Mouse (Mus musculus) C2C12 (cell line): Measurements from ENCODE around the gene Rpl12. TPM values are rescaled to one million over a fixed set of nuclear protein-coding genes. Genes with fewer than 3 reads are reported as not detected.
"Not testable (repeated sequence)": the region's sequence is repeated elsewhere in the genome, so short reads cannot be mapped to it uniquely, and the experiment has no call there.

Source experiments
- H3K27me3 ChIP-seq: one replicate; pipeline ENCODE4 v1.6.1; 2011; ENCODE audit not compliant: control insufficient read depth, insufficient read depth, insufficient read length
- H3K36me3 ChIP-seq: one replicate; pipeline ENCODE4 v1.6.1; 2011; ENCODE audit not compliant: control insufficient read depth, insufficient read depth
- H3K4me3 ChIP-seq: one replicate; pipeline ENCODE4 v1.5.1; 2011; ENCODE audit warnings: mild to moderate bottlenecking, control low read depth; ENCODE audit not compliant: poor library complexity, insufficient read depth, severe bottlenecking
- H3K79me2 ChIP-seq: one replicate; pipeline ENCODE4 v1.6.1; 2011; ENCODE audit not compliant: control insufficient read depth, insufficient read depth
- H3K79me3 ChIP-seq: one replicate; pipeline ENCODE4 v1.6.1; 2011; ENCODE audit warnings: low read depth, control low read depth
- H3ac ChIP-seq: one replicate; pipeline ENCODE3; 2011; ENCODE audit warnings: low read depth; ENCODE audit not compliant: control insufficient read depth, insufficient read length
- CEBPB ChIP-seq: IDR thresholded peaks from one replicate; pipeline ENCODE4 v1.6.1; 2011; ENCODE audit warnings: low read depth, mild to moderate bottlenecking, control low read depth, moderate library complexity
- CTCF ChIP-seq: IDR thresholded peaks from one replicate; pipeline ENCODE4 v1.5.1; 2011; ENCODE audit not compliant: control insufficient read depth, insufficient read depth, insufficient read length
- FOSL1 ChIP-seq: IDR thresholded peaks from one replicate; pipeline ENCODE4 v1.8.0; 2011; ENCODE audit warnings: mild to moderate bottlenecking, low read length; ENCODE audit not compliant: poor library complexity, insufficient read depth, severe bottlenecking
- MAX ChIP-seq: IDR thresholded peaks from one replicate; pipeline ENCODE4 v1.6.1; 2011; ENCODE audit warnings: mild to moderate bottlenecking, control low read depth
- MYOD1 ChIP-seq: IDR thresholded peaks from one replicate; pipeline ENCODE4 v1.6.1; 2011; ENCODE audit warnings: low read depth; ENCODE audit not compliant: control insufficient read depth, insufficient read length
- MYOG ChIP-seq: IDR thresholded peaks from one replicate; pipeline ENCODE4 v1.6.1; 2011; ENCODE audit not compliant: control insufficient read depth, insufficient read length; ENCODE audit errors: extremely low read depth
- USF1 ChIP-seq: IDR thresholded peaks from one replicate; pipeline ENCODE4 v1.6.1; 2011; ENCODE audit warnings: low read depth, mild to moderate bottlenecking, control low read depth, moderate library complexity
- polyA plus RNA-seq: library from polyadenylated mRNA; unstranded; fragments of >200 nt; fragmentation: generic; extraction: Trizol; gene quantifications from one replicate; pipeline ENCODE4 v1.2.1, GENCODE M21; 2012; ENCODE audit warnings: missing spikeins

The Rpl12 gene
- polyA plus RNA-seq, 1 experiment, result 3,677 TPM

GRCm38 (mm10) chr2:33005041-33005440, 43.7 kb downstream of the Rpl12 start:
- Histone ChIP-seq H3K4me3 (no peak overlapping the region), H3K79me3 (no peaks in the 10 kb centered on the region), H3ac (no peak overlapping the region)

GRCm38 (mm10) chr2:33009055-33009454, 47.7 kb downstream of the Rpl12 start:
- not testable (repeated sequence) for H3K36me3 ChIP-seq, H3K79me3 ChIP-seq, H3K79me2 ChIP-seq, H3ac ChIP-seq, H3K4me3 ChIP-seq
- H3K27me3 ChIP-seq, result peaks cover 18% of the 10 kb centered on the region

More at GRCm38 (mm10) chr2:33005041-33005440, 43.7 kb downstream of the Rpl12 start:
- Histone ChIP-seq H3K36me3 (no peaks in the 10 kb centered on the region), H3K27me3 (peaks cover 18% of the 10 kb centered on the region), H3K79me2 (no peaks in the 10 kb centered on the region)
- no peak for TF ChIP-seq MYOD1
- no peak for TF ChIP-seq MAX
- no peak for TF ChIP-seq FOSL1
- no peak for TF ChIP-seq CTCF
- TF ChIP-seq CEBPB, result no peak
- TF ChIP-seq USF1, result no peak
- TF ChIP-seq MYOG, result no peak

- Histone ChIP-seq H3K79me2 (no peaks in the 10 kb centered on the region), H3K79me3 (no peaks in the 10 kb centered on the region), H3K27me3 (peaks cover 14% of the 10 kb centered on the region), H3ac (no peak overlapping the region), H3K36me3 (no peaks in the 10 kb centered on the region), H3K4me3 (no peak overlapping the region)
- no peak for TF ChIP-seq MYOG
- TF ChIP-seq USF1, result no peak
- no peak for TF ChIP-seq MAX
- TF ChIP-seq FOSL1, result no peak
- no peak for TF ChIP-seq CTCF
- TF ChIP-seq MYOD1, result no peak
- no peak for TF ChIP-seq CEBPB
These were observed 53.5 kb downstream of the Rpl12 start for GRCm38 (mm10) chr2:33014877-33015276.

Other genes with a start within 250 kb of the Rpl12 start
- gene Cdk9, start 248.5 kb upstream of the Rpl12 start, polyA plus RNA-seq, result 112 TPM
- gene Sh2d3c, start 240.5 kb upstream of the Rpl12 start, polyA plus RNA-seq, result 0.50 TPM
- gene 6330409D20Rik, start 220.5 kb upstream of the Rpl12 start, polyA plus RNA-seq, result not detected
- 35.7 TPM for gene Tor2a, start 204.3 kb upstream of the Rpl12 start, polyA plus RNA-seq
- 0.14 TPM for gene Ttc16, start 185.9 kb upstream of the Rpl12 start, polyA plus RNA-seq
- gene Ptrh1, start 185.8 kb upstream of the Rpl12 start, polyA plus RNA-seq, result 83.9 TPM
- 0.81 TPM for gene Cfap157, start 177.1 kb upstream of the Rpl12 start, polyA plus RNA-seq
- 28.7 TPM for gene Stxbp1, start 114.3 kb upstream of the Rpl12 start, polyA plus RNA-seq
- gene Fam129b, start 85.4 kb upstream of the Rpl12 start, polyA plus RNA-seq, result 294 TPM
- 10.3 TPM for gene Lrsam1, start 55 bp downstream of the Rpl12 start, polyA plus RNA-seq
- gene Slc2a8, start 20.5 kb downstream of the Rpl12 start, polyA plus RNA-seq, result 4.3 TPM
- gene Garnl3, start 170.1 kb downstream of the Rpl12 start, polyA plus RNA-seq, result 2.6 TPM